Mouse (Mus musculus) gastrocnemius, adult 18-20 months (tissue): ENCODE data around the gene Tmem63b. TPM values are rescaled to one million over a fixed set of nuclear protein-coding genes. Genes with fewer than 3 reads are reported as not detected.

Experiments used
- DNase-seq: peaks from one replicate; pipeline ENCODE4 v3.0.0; 2021; ENCODE audit warnings: low spot score
- total RNA-seq, 2 experiments: library from RNA; stranded (reverse); gene quantifications; 2 replicates each; pipeline ENCODE4 v1.2.3; 2021

Gene Tmem63b
- total RNA-seq, 2 experiments from 2014 or later = 65.0 to 70.8 TPM

DNA sequence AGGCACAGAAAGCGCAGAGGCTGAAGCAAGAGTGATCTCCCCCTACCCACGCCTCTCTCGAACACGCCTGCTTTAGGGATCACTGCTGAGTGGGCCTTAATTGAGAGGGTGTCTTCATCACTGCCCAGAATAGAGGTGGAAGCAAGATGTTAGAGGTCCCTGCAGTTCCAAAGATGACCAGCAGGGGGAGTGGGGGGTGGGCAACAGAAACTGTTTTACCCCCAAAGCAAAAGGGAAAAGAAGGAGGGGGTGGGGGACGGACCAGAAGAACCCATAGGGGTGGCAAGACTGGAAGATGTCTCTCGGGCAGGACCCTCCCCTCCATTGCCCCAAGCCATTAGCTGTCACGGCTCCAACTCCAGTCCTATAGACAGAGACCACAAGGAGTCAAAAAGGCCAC, 8.6 kb downstream of the Tmem63b start:
- peak; percentile 64 for DNase-seq

- no peak for DNase-seq
Observed at GRCm38 (mm10) chr17:45672598-45672997, 14.1 kb downstream of the Tmem63b start.

DNA sequence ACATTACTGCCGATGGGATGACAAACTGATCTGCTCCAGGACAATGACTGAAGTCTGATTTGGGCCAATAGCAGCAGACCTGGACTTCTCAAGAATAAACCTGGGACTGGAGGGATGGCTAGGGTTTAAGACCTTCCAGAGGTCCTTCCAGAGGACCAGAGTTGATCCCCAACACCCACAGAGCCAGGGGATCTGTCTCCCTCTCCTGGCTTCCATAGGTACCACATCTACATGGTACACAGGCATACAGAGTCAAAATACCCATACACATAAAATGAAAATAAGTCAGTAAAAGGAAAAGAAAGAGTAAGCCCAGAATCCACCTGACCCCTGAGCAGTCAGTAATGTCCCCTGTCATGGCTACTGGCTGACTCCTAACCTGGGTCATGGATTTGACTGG, 14.9 kb downstream of the Tmem63b start:
- no peak for DNase-seq

GRCm38 (mm10) chr17:45667986-45668385, 18.7 kb downstream of the Tmem63b start:
- DNase-seq = no peak

- DNase-seq = no peak
Observed at GRCm38 (mm10) chr17:45667481-45667880, 19.2 kb downstream of the Tmem63b start.

DNA sequence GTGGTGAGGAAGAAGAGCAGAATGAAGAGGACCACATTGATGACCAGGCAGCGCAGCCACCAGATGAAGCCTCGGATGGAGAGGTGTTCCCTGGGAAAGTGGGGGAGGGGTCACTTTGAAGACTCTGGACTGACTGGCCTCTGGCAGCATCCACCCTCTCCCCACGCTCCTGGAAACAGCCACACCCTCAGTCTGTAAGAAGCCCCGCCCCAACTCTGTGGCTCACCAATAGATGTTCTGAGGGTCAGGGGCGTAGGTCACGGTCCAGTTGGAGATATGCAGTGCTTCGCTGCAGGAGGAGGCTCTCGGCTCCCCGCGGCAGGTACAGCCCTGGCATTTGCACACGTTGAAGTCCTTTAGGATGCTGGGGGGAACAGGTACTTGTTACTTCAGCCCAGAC, 20.6 kb downstream of the Tmem63b start:
- DNase-seq = no peak

DNA sequence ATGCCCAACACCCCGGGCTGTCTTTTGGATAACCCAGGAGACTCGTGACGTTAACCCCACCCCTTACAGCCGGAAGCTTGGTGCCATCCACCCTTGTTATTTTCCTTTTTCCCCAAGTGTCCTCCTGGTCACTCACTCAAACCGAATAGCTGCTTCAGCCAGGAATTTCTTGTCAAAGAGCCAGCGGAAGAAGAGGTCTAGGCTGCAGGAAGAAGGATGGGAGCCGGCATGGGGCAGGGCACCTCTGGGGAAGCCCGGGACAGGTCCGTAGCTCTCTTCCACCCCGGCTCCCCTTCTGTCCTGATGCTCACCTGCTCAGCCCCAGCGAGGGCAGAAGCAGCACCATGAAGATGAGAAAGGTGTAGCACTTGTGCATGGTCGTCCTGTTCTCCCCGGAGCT, 22.1 kb downstream of the Tmem63b start:
- DNase-seq = no peak

- peak; percentile 66 for DNase-seq
Observed at GRCm38 (mm10) chr17:45663106-45663919, 23.4 kb downstream of the Tmem63b start.

DNA sequence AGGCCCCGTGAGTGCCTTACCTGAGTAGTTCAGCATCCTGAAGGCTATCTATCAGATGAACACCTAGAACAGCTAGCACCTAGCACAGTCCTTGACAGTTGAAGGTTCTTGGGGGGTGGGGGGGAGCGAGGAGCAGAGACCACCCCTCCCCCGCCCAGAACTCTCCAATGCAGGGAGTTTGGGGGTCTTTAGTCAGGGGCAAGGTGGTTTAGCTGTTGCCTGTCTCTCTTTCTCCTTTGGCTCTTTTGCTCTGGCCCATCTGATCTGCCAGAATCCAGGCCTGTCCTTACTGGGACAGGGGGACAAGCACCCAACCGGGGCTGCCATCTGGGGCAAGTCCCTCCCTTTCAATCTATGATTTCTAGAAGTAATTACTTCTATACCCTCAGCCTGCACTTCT, 27.5 kb downstream of the Tmem63b start, which contains the start of gene Capn11:
TSS of gene Capn11 (minus strand) at position 101 of the 400 bp plus-strand sequence.
- DNase-seq = no peak

DNA sequence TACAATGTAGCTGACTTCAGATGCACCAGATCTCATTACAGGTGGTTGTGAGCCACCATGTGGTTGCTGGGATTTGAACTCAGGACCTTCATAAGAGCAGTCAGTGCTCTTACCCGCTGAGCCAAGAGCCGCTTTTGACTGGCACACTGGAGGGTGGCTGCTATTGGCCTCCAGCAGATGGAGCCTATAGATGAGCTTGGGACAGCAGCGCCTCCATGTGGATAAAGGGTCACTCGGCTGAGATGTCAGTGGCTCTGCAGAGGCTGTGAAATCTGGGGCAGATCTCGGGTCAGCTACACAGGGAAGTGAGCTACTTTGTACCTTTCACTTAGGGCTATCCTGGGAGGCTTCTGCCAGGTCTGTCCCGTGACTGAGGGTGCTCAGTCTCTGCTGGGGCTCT, 30.9 kb downstream of the Tmem63b start:
- DNase-seq = no peak

DNA sequence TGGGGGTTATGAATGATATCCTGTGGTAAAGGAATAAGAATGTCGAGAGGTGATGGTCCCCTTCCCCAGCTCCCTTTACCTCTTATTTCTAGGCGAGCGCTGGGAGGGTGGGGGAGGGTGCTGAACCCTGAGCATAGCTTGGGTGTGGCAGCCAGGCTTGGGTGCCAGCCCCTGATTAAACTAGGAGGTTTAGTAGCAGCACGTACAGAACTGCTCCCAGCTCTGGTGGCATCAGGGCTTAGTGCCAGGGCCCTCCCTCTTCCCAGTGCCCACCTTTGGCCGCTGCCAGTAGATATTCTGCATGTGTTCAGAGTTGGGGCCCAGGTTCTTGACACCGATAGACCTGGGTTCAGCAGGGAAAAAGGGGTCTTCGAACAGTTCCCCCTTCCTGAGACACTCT, 33.5 kb downstream of the Tmem63b start:
- no peak for DNase-seq

GRCm38 (mm10) chr17:45644185-45644584, 42.5 kb downstream of the Tmem63b start:
- no peak for DNase-seq

DNA sequence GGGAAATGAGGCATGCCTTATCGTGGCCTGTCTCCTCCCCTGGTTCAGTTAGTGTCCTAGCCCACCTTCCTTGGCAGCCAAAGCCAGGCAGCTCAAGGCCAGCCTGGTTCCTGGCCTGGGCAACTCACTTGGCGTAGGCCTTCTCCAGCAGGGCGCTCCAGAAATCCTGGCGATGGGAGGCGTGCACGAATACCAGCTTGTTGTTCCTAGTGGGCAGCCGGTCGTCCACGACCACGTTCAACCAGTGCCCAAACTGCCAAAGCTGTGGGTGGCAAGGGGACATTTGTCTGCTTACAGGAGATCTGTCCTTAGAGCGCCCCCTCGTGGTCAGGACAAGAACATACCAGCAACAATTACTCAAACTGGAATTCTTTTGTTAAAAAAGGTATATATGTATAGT, 44.0 kb downstream of the Tmem63b start:
- DNase-seq = peak; percentile 62

DNA sequence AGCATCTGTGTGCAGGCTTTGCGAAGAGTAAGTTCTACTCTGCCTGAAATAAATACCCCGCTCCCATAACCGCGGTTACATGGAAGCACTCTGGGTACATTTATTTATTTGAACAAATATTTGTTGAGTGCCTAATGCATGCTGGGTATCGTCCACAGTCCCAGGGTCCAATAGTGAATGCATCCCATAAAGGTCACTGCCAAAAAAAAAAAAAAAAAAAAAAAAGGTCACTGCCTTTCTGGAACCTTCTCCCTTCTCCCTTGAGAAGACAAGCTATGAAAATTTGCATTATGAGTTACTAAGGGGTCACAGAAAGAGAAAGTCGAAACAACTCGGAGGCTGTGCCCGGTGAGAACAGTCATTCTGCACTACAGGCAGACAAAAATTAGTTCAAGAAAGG, 44.7 kb downstream of the Tmem63b start:
- DNase-seq = no peak

GRCm38 (mm10) chr17:45638596-45639295, 48.0 kb downstream of the Tmem63b start:
- no peak for DNase-seq

DNA sequence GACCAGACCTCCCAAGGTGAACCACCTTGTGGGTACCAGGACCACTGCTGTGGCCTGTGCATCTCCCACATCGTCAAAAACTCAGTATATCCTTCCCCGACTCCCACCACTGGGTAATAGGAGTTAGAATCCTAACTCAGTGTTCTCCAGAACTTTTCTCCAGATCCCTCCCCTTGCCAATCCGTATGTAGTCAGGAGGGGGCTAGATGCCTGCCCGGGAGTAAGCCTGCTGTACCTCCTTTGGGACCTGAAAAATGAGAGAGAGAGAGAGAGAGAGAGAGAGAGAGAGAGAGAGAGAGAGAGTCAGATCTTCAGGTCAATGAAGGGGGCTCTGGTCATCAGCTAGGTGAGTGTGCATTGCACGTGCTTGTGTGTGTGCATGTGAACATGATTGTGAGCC, 52.7 kb downstream of the Tmem63b start:
- no peak for DNase-seq

- DNase-seq = no peak
Observed at GRCm38 (mm10) chr17:45631940-45632339, 54.8 kb downstream of the Tmem63b start.

DNA sequence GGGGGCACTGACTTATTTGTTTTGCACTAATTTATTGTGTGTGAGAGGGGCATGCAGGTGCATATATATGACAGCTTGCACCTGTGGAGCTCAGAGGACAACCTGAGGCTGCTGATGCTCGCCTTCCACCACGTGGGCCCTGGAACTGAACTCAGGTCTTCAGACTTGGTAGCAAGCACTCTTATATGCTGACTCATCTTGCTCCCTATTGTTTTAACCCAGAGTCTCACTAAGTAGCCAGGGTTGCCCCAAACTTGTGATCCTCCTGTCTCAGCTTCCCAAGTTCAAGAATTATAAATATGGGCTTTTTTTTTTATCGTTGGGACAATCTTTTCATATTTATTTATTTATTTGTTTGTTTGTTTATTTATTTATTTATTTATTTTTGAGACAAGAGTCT, 55.7 kb downstream of the Tmem63b start:
- no peak for DNase-seq

DNA sequence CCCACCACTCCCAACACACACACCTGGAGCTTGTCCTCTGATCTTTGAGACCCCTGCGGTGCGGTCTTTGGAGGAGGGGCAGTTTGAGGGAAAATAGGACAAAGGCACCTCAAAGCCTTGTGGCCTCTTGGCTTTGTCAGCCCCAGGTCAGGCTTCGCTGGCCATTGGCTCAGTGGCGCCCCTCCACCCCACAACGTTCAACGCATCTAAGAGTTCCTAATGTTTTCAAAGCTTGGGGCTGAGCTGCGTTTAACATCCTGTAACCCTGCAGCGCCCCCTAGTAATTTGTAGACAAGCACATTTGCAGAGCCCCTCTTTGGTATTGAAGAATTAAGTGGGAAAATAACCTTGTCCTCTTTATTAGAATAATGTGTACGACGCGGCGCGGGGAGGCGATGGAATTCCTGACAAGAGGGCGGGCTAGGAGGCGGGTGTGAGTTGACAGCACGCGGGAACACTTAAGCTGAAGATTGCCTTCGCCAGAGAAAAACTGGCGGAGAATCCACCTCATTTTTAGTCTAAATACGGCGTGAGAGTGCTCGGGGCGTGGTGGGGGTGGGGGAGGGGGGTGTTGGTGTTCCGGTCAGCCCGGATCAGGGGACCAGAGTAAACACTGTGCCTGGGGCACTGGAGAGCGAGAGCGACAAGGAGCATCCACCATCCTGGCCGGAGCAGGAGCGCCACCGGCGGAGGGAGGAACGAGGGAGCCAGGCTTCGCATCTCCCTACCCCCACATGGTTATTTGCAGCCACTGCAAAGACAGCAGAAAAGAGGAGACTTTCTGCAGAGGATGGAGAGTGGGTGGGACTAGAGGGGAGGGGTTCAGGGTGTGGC, 56.6 kb downstream of the Tmem63b start:
- peak; percentile 79 for DNase-seq

DNA sequence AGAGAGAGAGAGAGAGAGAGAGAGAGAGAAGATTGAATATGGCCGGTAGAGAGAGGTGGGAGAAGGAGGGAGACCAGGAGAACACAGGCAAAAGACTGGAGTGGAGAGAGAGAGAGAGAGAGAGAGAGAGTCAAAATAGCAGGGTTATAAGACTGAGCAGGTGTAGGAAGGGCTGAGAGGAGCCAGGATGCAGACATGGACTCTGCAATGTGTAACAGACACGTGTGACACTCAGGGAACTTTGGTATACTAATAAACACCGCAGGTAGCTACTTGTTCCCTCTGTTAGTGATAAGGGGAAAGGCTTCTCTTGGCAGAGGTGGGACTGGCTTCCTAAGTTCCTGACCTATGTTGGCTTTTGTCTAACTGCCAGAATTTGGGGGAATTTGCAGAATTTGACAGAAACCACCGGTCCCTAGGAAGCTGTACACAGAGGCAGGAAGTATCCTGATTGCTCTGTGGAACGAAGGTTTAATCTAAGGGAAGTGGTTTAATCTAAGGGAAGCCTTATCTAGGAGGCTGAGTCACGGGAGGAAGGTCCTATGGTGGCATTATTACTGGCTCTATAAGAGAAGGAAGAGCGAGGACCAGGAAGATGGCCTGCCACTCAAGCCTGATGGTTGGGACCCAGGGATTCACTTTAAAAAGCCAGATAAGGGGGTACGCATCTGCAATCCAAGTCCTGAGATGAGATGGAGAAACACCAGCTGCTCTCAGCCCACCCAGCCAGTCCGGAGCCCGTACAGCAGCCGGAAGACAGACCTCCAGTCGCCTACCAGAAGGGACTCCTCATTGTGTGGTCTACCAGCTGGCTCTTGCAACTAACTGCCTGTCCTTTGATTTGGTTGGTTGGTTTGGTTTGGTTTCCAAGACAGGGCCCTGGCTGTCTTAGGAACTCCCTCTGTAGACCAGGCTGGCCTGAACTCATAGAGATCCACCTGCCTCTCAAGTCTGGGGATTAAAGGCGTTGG, 57.5 kb downstream of the Tmem63b start:
- no peak for DNase-seq

GRCm38 (mm10) chr17:45628160-45628559, 58.5 kb downstream of the Tmem63b start:
- no peak for DNase-seq
